Mouse (Mus musculus): ENCODE data around the gene Ccdc146. TPM values are rescaled to one million over a fixed set of nuclear protein-coding genes. Genes with fewer than 3 reads are reported as not detected.
A peak's percentile ranks its signal among the peaks of the same experiment; 100 is the strongest.

The Ccdc146 gene
- polyA plus RNA-seq (2014; fragmentation: Nextera tagmentation; extraction: Ambion mirVana) = 0.32 TPM in 1 of 2 replicates, not detected in the other

DNA sequence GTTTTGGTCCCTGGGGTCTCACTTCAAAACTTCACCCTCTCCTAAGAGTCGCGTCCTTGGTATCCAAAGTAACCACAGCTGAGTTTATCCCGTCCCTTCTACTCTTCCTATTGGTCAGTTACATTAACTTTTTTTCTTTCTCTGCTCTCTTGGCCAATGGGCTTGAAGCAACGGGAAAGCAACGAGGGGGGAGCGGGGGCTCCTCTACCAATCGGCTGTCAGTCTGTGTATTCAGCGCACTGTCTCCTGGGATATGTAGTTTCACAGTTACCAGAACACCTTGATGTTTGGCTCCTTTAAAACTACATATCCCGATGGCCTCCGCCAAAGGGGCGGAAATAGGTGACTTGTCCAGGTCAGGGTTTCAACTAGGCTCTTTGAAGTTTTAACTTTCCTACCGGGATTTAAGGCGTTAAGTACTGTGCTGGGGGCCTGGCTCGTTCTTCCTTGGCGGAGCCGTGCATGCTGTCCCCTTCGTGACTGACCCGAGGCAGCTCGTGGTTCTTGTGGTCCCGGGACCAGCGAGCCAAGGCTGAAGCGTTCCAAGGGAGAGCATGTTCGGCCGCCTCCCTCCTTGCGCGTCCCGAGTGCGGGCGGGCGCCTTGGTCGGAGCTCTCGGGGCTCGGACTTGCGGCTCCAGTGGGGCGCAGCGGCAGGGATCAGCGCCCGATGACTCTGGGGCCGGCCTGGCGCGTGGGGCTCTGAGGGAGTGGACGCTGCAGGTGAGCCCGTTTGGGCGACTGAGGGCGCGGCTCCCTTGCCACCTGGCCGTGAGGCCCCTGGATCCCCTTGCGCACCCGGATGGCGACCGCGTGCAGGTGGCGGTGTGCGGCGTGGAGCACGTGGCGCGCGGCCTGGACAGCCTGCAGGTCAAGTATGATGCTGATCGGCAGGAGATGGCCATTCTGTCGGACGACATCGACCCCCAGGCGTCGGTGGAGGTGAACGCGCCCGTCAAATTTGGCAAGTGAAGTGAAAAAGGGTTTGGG is at the start of gene Ccdc146, which contains the start of gene Fam185a:
Gene Ccdc146, minus strand, starts transcription at position 64 of the 989 bp plus-strand sequence.
Gene Fam185a, plus strand, starts transcription at position 345 of the 989 bp plus-strand sequence.
- DNase-seq (ENCODE audit: low spot score, missing footprints) (peak; percentile 98), ATAC-seq (ENCODE audit: low FRiP score) (peak; percentile 100)
- peak within 1 kb of the TSS; percentile 79 for H3K4me3 ChIP-seq (ENCODE audit: low read depth, low read length)
- H3K27ac ChIP-seq (ENCODE audit: low read depth, low read length) = no peak within 1 kb of the TSS
- peak within 1 kb of the TSS; percentile 74 for H3K9ac ChIP-seq (ENCODE audit: low read length)
- no peaks in the 10 kb centered on the region for H3K27me3 ChIP-seq (ENCODE audit: control insufficient read depth, insufficient read depth, low read length)
- H3K4me2 ChIP-seq = peak within 1 kb of the TSS; percentile 98
- under 1% methylated on average over 68 of the region's 68 CpGs for WGBS
- peaks cover 6% of the 10 kb centered on the region for H3K4me1 ChIP-seq (ENCODE audit: control insufficient read depth, insufficient read depth, low read length)
- H3K9me3 ChIP-seq (ENCODE audit: control insufficient read depth, low read length) = no peaks in the 10 kb centered on the region
- no peaks in the 10 kb centered on the region for H3K36me3 ChIP-seq (ENCODE audit: control insufficient read depth, insufficient read depth, low read length)

DNA sequence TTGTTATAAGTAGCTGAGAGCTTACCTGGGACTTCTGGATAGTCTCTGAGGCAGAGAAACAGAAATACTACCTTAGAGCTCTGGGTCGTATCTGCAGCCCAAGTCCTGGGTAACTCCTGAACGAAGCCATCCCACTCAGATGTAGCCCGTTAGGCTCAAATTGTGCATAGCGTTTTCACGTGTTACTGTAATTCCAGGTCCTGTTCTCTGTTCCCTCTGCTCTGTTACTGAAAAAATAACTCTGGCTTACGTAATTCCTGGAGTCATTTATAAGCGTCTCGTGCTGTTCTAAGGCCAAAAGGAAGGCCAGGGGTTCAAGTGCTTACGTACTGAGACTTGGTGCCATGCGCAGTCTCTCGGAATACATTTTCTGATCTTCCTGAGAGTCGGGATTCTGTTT is 43.6 kb upstream of the Ccdc146 start:
- Histone ChIP-seq H3K4me2 (no peak overlapping the region), H3K4me3 (ENCODE audit: low read depth, low read length) (no peak overlapping the region), H3K9me3 (ENCODE audit: control insufficient read depth, low read length) (no peaks in the 10 kb centered on the region), H3K4me1 (ENCODE audit: control insufficient read depth, insufficient read depth, low read length) (peaks cover 5% of the 10 kb centered on the region; the same call in 1 of the 2 replicates), H3K36me3 (ENCODE audit: control insufficient read depth, insufficient read depth, low read length) (no peaks in the 10 kb centered on the region), H3K27ac (ENCODE audit: low read depth, low read length) (no peak overlapping the region), H3K27me3 (ENCODE audit: control insufficient read depth, insufficient read depth, low read length) (no peaks in the 10 kb centered on the region), H3K9ac (ENCODE audit: low read length) (no peak overlapping the region)
- DNase-seq (ENCODE audit: low spot score, missing footprints) (no peak), ATAC-seq (ENCODE audit: low FRiP score) (no peak)
- WGBS = 91% methylated on average over 12 of the region's 12 CpGs

DNA sequence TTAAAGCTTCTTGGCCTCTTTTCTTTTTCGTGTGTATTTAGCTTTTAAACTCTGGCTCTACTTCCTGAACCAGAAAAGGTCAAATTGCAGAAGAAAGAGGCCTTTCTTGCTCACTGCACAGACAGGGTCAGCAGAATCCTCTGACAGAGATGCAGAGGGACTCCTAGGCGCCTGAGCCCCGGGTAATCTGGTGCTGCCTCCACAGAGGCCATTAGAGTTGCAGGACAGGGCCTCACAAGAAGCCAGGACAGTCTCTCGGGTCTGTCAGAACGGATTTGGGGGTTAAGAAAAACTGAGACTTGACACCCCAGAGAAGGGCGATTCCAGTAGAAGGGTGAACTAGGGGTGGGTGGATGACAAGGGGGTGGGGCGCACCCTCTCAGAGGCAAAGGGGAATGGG is 42.9 kb upstream of the Ccdc146 start:
- WGBS = 51% methylated on average over 7 of the region's 7 CpGs
- H3K4me1 ChIP-seq (ENCODE audit: control insufficient read depth, insufficient read depth, low read length) = peaks cover 5% of the 10 kb centered on the region; the same call in 1 of the 2 replicates
- ATAC-seq (ENCODE audit: low FRiP score) (no peak), DNase-seq (ENCODE audit: low spot score, missing footprints) (no peak)
- H3K4me3 ChIP-seq (ENCODE audit: low read depth, low read length) = no peak overlapping the region
- no peaks in the 10 kb centered on the region for H3K9me3 ChIP-seq (ENCODE audit: control insufficient read depth, low read length)
- no peak overlapping the region for H3K9ac ChIP-seq (ENCODE audit: low read length)
- no peak overlapping the region for H3K4me2 ChIP-seq
- H3K27me3 ChIP-seq (ENCODE audit: control insufficient read depth, insufficient read depth, low read length) = no peaks in the 10 kb centered on the region
- H3K36me3 ChIP-seq (ENCODE audit: control insufficient read depth, insufficient read depth, low read length) = no peaks in the 10 kb centered on the region
- no peak overlapping the region for H3K27ac ChIP-seq (ENCODE audit: low read depth, low read length)

DNA sequence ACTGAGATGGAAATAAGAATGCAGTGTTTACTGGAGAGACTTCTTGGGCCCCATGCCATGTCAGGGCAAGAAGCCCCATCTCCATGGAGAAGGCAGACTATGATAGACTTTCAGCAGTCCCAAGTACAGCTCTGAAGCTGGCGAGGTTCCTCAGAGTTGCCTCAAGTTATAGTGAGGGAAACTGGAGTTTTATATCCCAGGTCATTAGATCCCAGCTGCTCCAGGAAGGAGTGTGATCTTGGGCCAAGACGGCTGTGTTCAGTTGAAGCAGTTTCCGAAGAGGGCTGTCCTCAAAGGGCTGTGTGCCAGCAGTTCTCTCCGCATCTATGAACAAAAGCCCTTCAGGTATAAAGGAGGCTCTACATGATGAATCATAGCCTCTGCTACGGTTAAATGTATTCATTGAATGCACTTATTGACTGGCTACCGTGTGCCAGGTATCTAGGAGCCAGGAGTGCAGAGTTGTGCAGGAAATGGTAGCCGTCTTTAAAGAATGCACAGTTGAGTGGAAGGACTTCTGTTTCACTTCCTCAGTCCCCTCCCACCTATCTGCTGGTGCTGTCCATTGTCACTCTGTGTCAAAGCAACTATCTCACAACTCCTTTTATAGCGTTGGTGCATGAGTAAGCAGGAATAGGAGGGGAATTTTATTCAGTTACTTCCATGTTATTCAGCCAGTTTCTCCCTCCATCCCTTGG is 16.5 kb upstream of the Ccdc146 start:
- Histone ChIP-seq H3K9me3 (ENCODE audit: control insufficient read depth, low read length) (no peaks in the 10 kb centered on the region), H3K4me1 (ENCODE audit: control insufficient read depth, insufficient read depth, low read length) (no peaks in the 10 kb centered on the region), H3K27me3 (ENCODE audit: control insufficient read depth, insufficient read depth, low read length) (no peaks in the 10 kb centered on the region), H3K4me2 (no peak overlapping the region), H3K4me3 (ENCODE audit: low read depth, low read length) (no peak overlapping the region), H3K27ac (ENCODE audit: low read depth, low read length) (no peak overlapping the region), H3K36me3 (ENCODE audit: control insufficient read depth, insufficient read depth, low read length) (no peaks in the 10 kb centered on the region; the same call in 1 of the 2 replicates), H3K9ac (ENCODE audit: low read length) (no peak overlapping the region)
- ATAC-seq (ENCODE audit: low FRiP score) = no peak
- no peak for DNase-seq (ENCODE audit: low spot score, missing footprints)
- 83% methylated on average over 8 of the region's 8 CpGs for WGBS

DNA sequence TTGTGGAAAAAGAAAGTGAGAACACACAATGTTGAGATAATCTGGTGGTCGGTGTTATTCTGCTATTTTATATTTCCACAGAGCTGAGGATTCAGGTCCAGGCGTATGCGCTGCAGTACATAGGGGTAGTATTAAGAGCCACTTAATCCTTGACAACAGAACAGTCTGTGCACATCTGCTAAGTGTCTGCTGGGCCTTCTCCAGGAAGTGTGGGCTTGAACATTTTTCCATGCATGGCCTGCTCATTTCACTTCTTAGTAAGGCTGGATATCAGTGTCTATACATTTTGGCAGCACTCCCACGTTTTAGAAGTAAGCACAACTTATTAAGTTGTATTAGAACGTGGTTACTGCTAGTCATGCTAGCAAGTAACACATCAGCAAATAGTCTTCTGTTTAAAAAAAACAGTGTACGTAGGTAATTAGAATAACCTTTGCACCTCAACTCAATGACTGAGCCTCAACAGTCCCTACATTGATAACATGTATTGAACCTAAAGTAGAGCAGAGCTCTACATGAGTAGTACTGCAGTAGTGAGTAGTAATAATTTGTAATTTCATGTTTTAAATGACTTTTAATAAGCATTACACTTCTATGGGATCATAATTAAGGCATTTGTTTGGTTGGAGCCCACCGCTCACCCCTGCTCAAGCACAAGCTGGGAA is 15.1 kb upstream of the Ccdc146 start:
- H3K9me3 ChIP-seq (ENCODE audit: control insufficient read depth, low read length) = no peaks in the 10 kb centered on the region
- H3K36me3 ChIP-seq (ENCODE audit: control insufficient read depth, insufficient read depth, low read length) = no peaks in the 10 kb centered on the region; the same call in 1 of the 2 replicates
- H3K9ac ChIP-seq (ENCODE audit: low read length) = no peak overlapping the region
- no peak overlapping the region for H3K4me2 ChIP-seq
- DNase-seq (ENCODE audit: low spot score, missing footprints) (no peak), ATAC-seq (ENCODE audit: low FRiP score) (no peak)
- H3K4me3 ChIP-seq (ENCODE audit: low read depth, low read length) = no peak overlapping the region
- no peaks in the 10 kb centered on the region for H3K4me1 ChIP-seq (ENCODE audit: control insufficient read depth, insufficient read depth, low read length)
- H3K27ac ChIP-seq (ENCODE audit: low read depth, low read length) = no peak overlapping the region
- no peaks in the 10 kb centered on the region for H3K27me3 ChIP-seq (ENCODE audit: control insufficient read depth, insufficient read depth, low read length)
- 94% methylated on average over 7 of the region's 7 CpGs for WGBS

DNA sequence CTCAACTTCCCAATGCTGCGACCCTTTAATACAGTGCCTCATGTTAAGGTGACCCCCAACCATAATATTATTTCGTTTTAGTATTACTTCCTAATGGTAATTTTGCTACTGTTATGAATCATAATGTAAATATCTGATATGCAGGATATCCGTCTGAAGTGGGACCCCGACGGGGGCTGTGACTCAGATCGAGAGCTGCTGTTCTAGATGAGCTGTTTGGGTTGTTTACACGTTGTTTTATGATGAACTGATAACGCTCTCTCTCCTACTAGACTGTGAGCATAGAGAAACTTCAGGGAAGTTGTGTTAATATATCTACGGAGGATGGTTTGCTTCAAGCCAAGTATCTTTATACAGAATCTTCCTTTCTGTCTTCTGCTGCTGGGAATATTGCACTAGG is 14.0 kb upstream of the Ccdc146 start:
- 92% methylated on average over 9 of the region's 9 CpGs for WGBS
- Histone ChIP-seq H3K9me3 (ENCODE audit: control insufficient read depth, low read length) (no peaks in the 10 kb centered on the region), H3K4me2 (no peak overlapping the region), H3K27ac (ENCODE audit: low read depth, low read length) (no peak overlapping the region), H3K9ac (ENCODE audit: low read length) (no peak overlapping the region), H3K36me3 (ENCODE audit: control insufficient read depth, insufficient read depth, low read length) (no peaks in the 10 kb centered on the region; the same call in 1 of the 2 replicates), H3K4me3 (ENCODE audit: low read depth, low read length) (no peak overlapping the region), H3K27me3 (ENCODE audit: control insufficient read depth, insufficient read depth, low read length) (no peaks in the 10 kb centered on the region), H3K4me1 (ENCODE audit: control insufficient read depth, insufficient read depth, low read length) (no peaks in the 10 kb centered on the region)
- ATAC-seq (ENCODE audit: low FRiP score) (no peak), DNase-seq (ENCODE audit: low spot score, missing footprints) (no peak)

DNA sequence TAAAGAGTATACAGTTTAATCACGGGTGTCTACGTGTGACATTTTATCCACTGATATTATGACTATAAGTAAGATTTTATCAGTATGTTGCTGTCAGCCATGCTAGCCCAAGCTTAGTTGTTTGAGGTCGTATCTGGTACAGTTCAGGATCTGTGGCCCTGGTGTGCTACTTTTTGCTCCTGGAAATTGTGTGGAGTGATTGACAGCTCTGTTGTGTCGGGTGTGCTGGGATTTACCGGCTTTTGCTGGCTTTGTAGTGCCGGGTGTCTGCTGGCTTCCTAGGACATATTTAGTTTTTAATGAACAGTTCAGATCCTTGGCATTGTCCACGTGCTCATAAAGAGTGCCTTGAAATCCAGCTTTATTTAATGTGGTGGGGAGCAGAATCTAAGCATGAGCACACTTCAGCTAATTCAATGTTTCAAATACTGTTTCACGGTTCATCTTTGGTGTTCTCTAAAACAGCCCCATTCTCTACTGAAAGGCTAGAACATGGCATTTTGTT is 12.0 kb upstream of the Ccdc146 start:
- Histone ChIP-seq H3K27ac (ENCODE audit: low read depth, low read length) (no peak overlapping the region), H3K9me3 (ENCODE audit: control insufficient read depth, low read length) (no peaks in the 10 kb centered on the region), H3K9ac (ENCODE audit: low read length) (no peak overlapping the region), H3K36me3 (ENCODE audit: control insufficient read depth, insufficient read depth, low read length) (no peaks in the 10 kb centered on the region), H3K4me3 (ENCODE audit: low read depth, low read length) (no peak overlapping the region), H3K4me1 (ENCODE audit: control insufficient read depth, insufficient read depth, low read length) (no peaks in the 10 kb centered on the region), H3K27me3 (ENCODE audit: control insufficient read depth, insufficient read depth, low read length) (no peaks in the 10 kb centered on the region), H3K4me2 (no peak overlapping the region)
- DNase-seq (ENCODE audit: low spot score, missing footprints) (peak; percentile 90), ATAC-seq (ENCODE audit: low FRiP score) (peak; percentile 82)
- 43% methylated on average over 8 of the region's 8 CpGs for WGBS

DNA sequence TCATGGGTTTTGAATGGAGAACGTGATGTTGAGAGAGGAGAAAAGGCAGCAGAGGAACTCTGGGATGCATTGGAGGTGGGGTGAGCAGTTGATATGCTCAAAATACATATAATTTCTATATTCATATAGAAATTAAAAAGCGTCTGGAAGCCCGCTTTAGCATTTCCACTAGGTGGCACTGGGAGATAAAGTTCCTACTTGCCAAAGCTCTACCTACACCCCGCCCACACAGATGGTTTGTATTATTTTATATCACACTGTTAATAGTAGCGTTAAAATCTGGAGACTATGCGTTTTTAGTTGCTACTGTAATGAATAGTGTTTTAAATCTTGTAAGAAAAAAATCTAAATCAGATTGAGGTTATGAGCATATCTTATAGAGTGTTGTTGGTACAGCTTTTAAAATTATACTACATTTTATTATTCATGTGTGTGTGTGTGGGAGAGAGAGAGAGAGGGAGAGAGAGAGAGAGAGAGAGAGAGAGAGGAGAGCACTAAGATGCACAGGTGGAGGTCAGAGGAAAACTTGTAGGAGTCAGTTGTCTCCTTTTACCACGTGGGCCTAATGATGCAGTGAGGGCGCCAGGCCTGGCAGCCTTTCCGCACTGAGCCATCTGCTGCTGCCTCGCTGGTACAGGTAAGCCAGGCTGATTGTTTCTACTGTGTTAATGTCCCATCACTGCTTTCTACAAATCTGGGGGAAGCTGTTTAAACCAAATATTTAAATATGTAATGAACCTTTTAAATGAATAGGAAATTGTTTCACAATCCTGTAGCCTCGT is 9.9 kb upstream of the Ccdc146 start:
- DNase-seq (ENCODE audit: low spot score, missing footprints) (no peak), ATAC-seq (ENCODE audit: low FRiP score) (no peak)
- Histone ChIP-seq H3K4me1 (ENCODE audit: control insufficient read depth, insufficient read depth, low read length) (no peaks in the 10 kb centered on the region), H3K36me3 (ENCODE audit: control insufficient read depth, insufficient read depth, low read length) (no peaks in the 10 kb centered on the region), H3K27me3 (ENCODE audit: control insufficient read depth, insufficient read depth, low read length) (no peaks in the 10 kb centered on the region), H3K9me3 (ENCODE audit: control insufficient read depth, low read length) (no peaks in the 10 kb centered on the region), H3K4me2 (no peak overlapping the region), H3K27ac (ENCODE audit: low read depth, low read length) (no peak overlapping the region), H3K9ac (ENCODE audit: low read length) (no peak overlapping the region), H3K4me3 (ENCODE audit: low read depth, low read length) (no peak overlapping the region)
- WGBS = 79% methylated on average over 11 of the region's 11 CpGs
